Mouse (Mus musculus) brain, embryonic 14.5 days (tissue): ENCODE measurements at regions not wholly inside any gene's neighbourhood (a gene's known extent, or its start where the extent isn't known, plus 50 kb on each side); places are given as distances from the start of the nearest gene placed in this dataset.

Experiments used
- DNase-seq: peaks from one replicate; pipeline ENCODE4 v3.0.0-alpha.2; 2011; ENCODE audit warnings: low read depth
- CTCF ChIP-seq: fragments of 200-500 bp; IDR thresholded peaks from 2 replicates; pipeline ENCODE4 v1.5.1; 2012; ENCODE audit warnings: inconsistent platforms, mild to moderate bottlenecking, moderate library complexity, borderline replicate concordance; ENCODE audit not compliant: insufficient read depth, insufficient read length; ENCODE audit errors: extremely low read depth
- POLR2A ChIP-seq: fragments of 200-500 bp; IDR thresholded peaks from 2 replicates; pipeline ENCODE4 v1.6.1; 2012; ENCODE audit warnings: mild to moderate bottlenecking, inconsistent platforms, borderline replicate concordance; ENCODE audit not compliant: poor library complexity, insufficient read depth, insufficient read length, severe bottlenecking; ENCODE audit errors: extremely low read depth

DNA sequence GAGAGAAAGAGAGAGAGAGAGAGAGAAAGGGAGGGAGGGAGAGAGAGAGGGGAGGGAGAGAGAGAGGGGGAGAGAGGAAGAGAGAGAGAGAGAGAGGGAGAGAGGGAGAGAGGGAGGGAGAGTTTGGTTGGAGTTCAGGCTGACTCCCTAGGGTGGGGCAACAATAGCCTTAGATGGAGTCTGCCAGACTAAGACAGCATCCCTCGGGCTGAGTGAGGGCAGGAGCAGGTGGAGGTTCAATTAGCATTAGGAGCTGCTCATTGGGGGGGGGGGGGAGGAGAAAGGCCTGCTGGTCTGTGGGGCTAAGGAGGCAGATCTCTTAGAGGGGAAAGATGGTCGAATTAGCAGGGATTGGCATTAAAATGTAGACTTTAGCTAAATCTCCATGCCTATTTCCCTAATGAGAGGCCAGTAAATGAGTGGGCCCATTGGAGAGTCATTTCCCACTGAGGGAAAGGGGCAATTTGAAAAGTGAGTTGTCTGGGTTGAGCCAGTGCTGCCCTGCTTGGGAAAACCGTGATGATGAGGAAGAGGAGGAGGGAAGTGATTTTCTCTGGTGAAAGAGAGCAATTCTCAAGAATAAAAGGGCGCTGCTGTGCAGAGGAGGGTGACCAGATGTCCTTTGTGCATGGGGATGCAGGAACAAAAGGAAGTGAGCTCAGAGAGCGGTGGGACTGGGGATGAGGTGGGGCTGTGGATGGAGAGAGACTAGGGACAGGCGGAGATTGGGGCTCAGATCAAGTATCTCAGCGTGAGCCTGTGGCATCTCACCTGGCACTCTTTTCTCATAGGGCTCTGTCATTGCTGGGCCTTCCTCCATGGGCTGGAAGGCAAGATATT is 218.0 kb downstream of the Med10 start:
- DNase-seq = peak; percentile 83

DNA sequence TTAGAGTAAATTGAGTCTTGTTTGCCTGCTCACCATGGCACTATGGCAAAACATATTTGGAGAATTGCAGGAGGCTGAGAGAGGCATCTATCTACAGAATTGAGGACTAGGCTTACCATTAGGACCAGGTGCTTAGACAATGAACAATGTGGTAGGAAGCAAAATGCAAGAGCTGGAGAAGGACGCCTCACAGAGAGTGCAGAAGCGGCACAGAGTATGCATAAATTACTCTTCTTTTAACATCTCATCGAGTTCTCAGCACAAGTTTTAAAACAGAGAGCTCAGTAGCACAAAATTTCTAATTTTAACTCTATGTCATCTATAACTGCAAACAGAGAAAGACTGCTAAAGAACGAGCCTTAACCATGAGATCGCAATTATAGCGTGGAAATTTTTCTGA is 231.1 kb downstream of the Med10 start:
- DNase-seq = no peak

More for the DNA sequence above, 218.0 kb downstream of the Med10 start:
- TF ChIP-seq POLR2A = no peak
- no peak for TF ChIP-seq CTCF

DNA sequence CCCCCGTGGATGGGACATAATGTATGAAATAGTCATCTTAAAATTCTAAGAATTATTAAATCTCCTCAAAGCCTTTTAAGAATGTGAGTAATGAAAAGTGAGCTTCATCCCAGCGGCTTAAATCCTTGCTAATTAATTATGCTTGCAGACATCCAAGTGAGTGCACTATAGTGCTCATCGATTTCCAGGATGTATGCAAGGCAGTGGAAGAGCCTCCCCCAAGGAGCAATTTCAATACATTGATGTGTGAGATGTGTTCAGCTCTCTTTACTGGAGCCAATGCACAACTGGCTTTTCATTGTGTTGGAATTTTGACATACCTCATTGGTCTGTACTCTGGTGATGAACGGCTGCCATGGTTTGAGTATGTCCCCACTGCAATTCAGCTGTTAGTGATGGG is 231.6 kb downstream of the Med10 start:
- peak; percentile 50 for DNase-seq
- TF ChIP-seq CTCF = no peak
- no peak for TF ChIP-seq POLR2A

More for the DNA sequence above, 231.1 kb downstream of the Med10 start:
- TF ChIP-seq POLR2A (no peak), CTCF (no peak)

DNA sequence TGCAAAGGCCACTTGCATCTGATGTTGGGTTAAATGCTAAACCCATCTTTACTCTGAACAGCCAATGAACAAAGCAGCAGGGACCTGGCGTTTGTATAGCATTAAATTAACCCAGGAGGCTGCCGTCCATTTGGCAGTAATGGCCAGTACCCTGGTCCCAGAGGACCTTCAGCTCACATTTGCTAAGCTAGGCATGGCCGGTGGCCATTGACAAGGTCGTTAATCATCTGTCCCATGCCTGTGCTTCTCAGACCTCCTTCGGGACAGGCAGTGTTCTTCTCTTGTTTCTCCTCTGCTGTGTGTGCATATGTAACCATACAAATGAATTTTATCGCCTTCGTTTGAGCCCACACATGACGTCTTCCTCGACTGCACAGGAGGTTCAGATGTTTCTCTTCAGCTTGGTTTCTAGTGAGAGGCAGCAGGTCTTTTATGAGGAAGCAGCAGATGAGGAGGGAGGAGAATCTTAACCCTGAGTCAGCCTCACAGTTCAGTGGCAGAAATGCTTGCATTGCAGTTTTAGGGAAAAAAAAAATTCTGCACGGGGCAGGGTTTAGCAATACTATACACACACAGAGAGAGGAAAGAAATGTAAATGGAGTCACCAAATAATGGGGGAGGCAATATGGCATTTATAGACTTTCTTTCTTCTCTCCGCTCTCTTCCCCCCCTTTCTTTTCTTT is 235.9 kb downstream of the Med10 start:
- TF ChIP-seq CTCF (no peak), POLR2A (no peak)
- no peak for DNase-seq

DNA sequence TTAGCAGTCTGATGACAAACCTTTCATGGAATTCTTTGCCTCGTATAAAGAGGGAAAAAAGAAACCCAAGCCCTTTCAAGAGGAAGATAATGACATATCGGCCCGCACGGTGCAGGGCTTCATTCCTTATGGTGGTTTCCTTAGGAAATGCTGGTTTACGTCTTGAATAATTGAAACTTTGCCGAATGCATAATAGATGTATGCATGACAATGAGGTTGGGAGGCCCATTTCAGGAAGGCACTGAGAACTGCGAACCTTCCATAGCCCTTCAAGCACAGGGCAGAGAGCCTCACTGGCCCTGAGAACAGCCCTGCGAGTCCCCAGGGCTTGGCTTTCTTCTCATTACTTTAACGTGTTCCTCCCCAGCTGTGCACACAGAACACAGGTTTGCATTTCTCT is 255.7 kb downstream of the Med10 start:
- DNase-seq = peak; percentile 89
- TF ChIP-seq POLR2A (no peak), CTCF (no peak)

DNA sequence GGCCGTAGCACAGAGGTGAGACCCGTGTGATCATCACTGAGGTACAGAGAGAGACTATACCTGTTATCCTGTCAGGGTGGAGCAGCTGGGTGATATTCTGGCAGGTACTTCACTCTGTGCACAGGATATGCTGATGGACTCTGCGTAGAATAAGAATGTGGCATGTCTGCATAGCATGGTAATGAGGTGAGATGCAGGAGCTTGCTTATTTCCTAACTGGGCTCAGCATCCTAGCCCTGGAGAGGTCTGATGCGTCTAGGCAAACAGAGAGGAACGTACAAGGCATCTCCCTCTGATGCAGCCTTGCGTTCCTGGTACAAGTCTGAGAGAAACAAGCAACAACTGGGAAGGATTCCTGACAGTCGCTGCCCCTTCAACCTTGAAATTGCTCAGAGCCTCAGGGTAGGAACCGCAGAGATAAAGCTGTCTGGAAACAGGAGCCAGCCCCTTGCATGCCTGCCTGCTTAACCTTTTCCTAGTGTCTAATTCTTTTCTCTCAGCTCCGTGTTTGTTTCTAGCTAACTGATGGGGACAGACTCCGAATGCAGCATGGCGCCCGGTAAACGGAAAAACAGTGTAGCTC is 259.3 kb downstream of the Med10 start:
- TF ChIP-seq CTCF (no peak), POLR2A (no peak)
- DNase-seq = peak; percentile 41

DNA sequence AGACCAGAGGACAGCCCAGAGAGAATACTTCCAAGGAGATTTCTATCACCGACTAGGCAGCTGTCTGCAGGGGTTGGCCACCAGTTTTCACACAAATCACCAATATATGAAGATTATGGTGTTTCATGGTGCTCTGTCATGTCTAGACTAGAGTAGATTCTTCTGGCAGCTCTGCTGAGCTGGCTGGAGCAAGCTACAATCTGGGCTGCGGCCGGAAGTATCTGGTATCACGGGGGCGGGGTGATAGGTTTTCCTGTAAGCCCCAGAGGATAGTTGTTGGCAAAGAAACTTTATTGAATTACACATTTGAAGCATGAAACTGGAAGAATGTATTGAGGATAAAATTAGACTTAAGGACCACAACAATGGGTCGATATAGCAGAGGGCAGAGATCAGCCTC is 271.5 kb downstream of the Med10 start:
- TF ChIP-seq CTCF (no peak), POLR2A (no peak)
- DNase-seq = no peak

DNA sequence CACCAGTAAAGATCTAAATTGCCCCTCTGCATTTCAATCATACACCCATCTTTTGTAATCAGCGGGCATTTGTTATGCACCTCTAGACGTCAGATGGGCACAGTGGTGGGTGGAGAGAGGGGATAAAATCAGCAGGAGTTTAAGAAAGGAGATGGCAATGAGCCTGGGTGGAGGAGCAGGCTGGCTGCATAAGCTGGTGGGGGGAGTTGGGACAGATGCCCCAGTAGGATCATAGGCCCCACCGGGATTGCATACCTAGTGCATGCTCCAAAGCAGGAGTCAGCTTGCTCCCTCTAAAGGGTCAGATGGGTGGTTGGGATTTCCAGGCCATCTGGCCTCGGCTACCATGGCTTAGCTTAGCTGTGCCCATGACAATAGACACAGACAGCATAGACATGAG is 273.2 kb downstream of the Med10 start:
- TF ChIP-seq POLR2A = no peak
- TF ChIP-seq CTCF = no peak
- no peak for DNase-seq

DNA sequence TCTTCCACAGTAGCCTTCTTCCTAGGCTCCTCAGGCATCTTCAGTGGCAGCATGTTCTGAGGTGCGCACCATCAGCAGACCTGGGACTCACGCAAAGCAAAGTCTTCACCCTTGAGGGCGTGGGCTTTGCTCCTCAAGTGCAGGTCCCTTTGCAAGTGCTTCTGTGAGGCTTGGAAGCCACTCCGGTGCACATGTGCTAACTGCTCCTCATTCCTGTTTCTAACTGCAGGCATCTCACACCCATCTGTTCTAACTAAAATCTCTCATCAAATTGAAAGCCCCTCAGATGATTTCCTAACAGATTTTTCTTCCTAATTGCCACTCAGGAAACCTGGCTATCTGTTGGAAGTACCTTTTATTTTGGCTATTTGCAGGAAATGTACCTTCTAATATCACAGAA is 278.9 kb downstream of the Med10 start:
- peak; percentile 60 for DNase-seq
- TF ChIP-seq CTCF = no peak
- no peak for TF ChIP-seq POLR2A

DNA sequence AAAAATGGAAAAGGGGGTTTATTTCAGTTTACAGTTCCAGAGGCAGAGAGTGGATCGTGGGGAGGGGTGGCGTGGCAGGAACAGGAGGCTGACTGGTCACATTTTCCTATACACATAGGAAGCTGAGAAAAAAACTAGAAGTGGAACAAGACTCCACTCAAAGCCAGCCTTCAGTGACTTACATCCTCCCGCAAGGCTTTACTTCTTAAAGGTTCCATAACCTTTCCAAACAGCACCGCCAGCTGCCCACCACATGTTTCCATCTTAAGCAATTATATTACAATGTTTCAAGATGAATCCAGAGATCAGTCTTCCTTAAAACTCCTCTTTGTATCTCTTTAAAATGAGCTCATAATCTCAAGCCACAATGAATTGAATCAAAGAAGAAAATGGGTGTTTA is 290.7 kb downstream of the Med10 start:
- TF ChIP-seq CTCF (no peak), POLR2A (no peak)
- DNase-seq = no peak

DNA sequence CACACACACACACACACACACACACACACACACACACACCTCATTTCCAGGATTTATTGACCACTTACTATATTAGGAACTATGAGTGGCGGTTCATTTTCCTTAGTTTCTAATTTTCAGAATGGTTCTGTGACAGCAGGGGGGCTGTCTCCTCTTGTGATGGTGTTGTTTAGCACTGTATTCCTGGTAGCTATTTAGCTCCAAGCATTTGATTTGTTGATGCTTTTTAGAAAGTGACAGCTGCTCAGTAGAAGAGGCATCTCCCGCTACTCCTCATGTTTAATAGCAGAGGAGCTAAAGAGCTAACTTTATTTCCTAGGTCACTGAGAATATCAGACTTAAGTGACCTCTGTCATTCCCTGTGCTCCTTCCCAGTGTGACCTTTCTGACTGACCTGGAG is 291.8 kb downstream of the Med10 start:
- TF ChIP-seq POLR2A = no peak
- TF ChIP-seq CTCF = no peak
- DNase-seq = peak; percentile 69
